Mouse (Mus musculus) myocyte (in vitro differentiated cells): Measurements from ENCODE around the gene Gatad2b.

Source experiments
- CEBPB ChIP-seq: IDR thresholded peaks from 2 replicates; pipeline ENCODE4 v1.6.1; 2011; ENCODE audit warnings: mild to moderate bottlenecking, moderate library complexity; ENCODE audit not compliant: poor library complexity, insufficient read depth, severe bottlenecking
- E2F4 ChIP-seq: IDR thresholded peaks from one replicate; pipeline ENCODE4 v1.6.1; 2011; ENCODE audit warnings: mild to moderate bottlenecking, control low read depth, moderate library complexity; ENCODE audit not compliant: insufficient read depth
- MAX ChIP-seq: IDR thresholded peaks from one replicate; pipeline ENCODE4 v1.6.1; 2011; ENCODE audit warnings: low read depth, mild to moderate bottlenecking, control low read depth
- MYOD1 ChIP-seq, 3 experiments: IDR thresholded peaks; one replicate each; pipeline ENCODE4 v1.6.1; 2011; ENCODE audit warnings: control low read depth in 2 of 3, low read depth in 2 of 3, mild to moderate bottlenecking in 2 of 3, moderate library complexity in 1 of 3; ENCODE audit not compliant: insufficient read length in 2 of 3, control insufficient read depth in 1 of 3
- MYOG ChIP-seq, 3 experiments: IDR thresholded peaks; one replicate each; pipeline ENCODE4 v1.6.1; 2011; ENCODE audit warnings: control low read depth in 2 of 3, low read depth in 2 of 3, mild to moderate bottlenecking in 2 of 3; ENCODE audit not compliant: insufficient read length in 2 of 3, control insufficient read depth in 1 of 3, insufficient read depth in 1 of 3
- POLR2A ChIP-seq: IDR thresholded peaks from one replicate; pipeline ENCODE4 v1.6.1; 2011; ENCODE audit warnings: low read depth, mild to moderate bottlenecking, control low read depth, moderate library complexity; ENCODE audit not compliant: insufficient read length
- POLR2AphosphoS2 ChIP-seq: IDR thresholded peaks from one replicate; pipeline ENCODE4 v1.6.1; 2011; ENCODE audit warnings: low read depth, control low read depth; ENCODE audit not compliant: insufficient read length
- REST ChIP-seq: IDR thresholded peaks from one replicate; pipeline ENCODE4 v1.6.1; 2011; ENCODE audit warnings: mild to moderate bottlenecking, control low read depth, moderate library complexity; ENCODE audit not compliant: insufficient read depth, insufficient read length
- SRF ChIP-seq: IDR thresholded peaks from one replicate; pipeline ENCODE4 v1.6.1; 2011; ENCODE audit warnings: low read depth; ENCODE audit not compliant: control insufficient read depth, insufficient read length
- TCF12 ChIP-seq: IDR thresholded peaks from one replicate; pipeline ENCODE4 v1.6.1; 2011; ENCODE audit warnings: mild to moderate bottlenecking, control low read depth; ENCODE audit not compliant: poor library complexity, insufficient read depth, severe bottlenecking
- TCF3 ChIP-seq: IDR thresholded peaks from one replicate; pipeline ENCODE4 v1.6.1; 2011; ENCODE audit warnings: low read depth, control low read depth; ENCODE audit not compliant: insufficient read length
- USF1 ChIP-seq: IDR thresholded peaks from one replicate; pipeline ENCODE4 v1.6.1; 2011; ENCODE audit warnings: low read depth, mild to moderate bottlenecking, control low read depth, moderate library complexity

- no peak for TF ChIP-seq MYOG (IDR thresholded peaks at IDR 0.05; ENCODE audit: control insufficient read depth in 1 of 3, insufficient read depth in 1 of 3, insufficient read length in 2 of 3, low read depth in 2 of 3)
- TF ChIP-seq POLR2A, result no peak
- TF ChIP-seq USF1, result no peak
- no peak for TF ChIP-seq CEBPB
- no peak for TF ChIP-seq MYOD1 (IDR thresholded peaks at IDR 0.05; ENCODE audit: control insufficient read depth in 1 of 3, insufficient read length in 2 of 3, low read depth in 2 of 3)
- TF ChIP-seq MAX, result no peak
- TF ChIP-seq POLR2AphosphoS2, result no peak
- TF ChIP-seq E2F4, result no peak
- no peak for TF ChIP-seq TCF12
- TF ChIP-seq SRF, result no peak
- TF ChIP-seq REST, result no peak
- TF ChIP-seq TCF3, result no peak
Measured at GRCm38 (mm10) chr3:90408721-90409120, 115.7 kb downstream of the Gatad2b start.
